Mouse (Mus musculus): ENCODE results near the gene Ptrhd1.

- TF ChIP-seq CTCF (IDR thresholded peaks at IDR 0.05; ENCODE audit: extremely low read depth, insufficient read length, insufficient replicate concordance, low read depth, low read length) = no peak
- TF ChIP-seq POLR2A (IDR thresholded peaks at IDR 0.05; ENCODE audit: low read depth, low read length) = no peak
Observed at GRCm38 (mm10) chr12:4188171-4189059, 45.4 kb upstream of the Ptrhd1 start.
